Mouse (Mus musculus) myocyte (in vitro differentiated cells): Measurements from ENCODE around the gene Dcp1a.

Experiments
- MYOG ChIP-seq, 3 experiments: IDR thresholded peaks; one replicate each; pipeline ENCODE4 v1.6.1; 2011; ENCODE audit warnings: control low read depth in 2 of 3, low read depth in 2 of 3, mild to moderate bottlenecking in 2 of 3; ENCODE audit not compliant: insufficient read length in 2 of 3, control insufficient read depth in 1 of 3, insufficient read depth in 1 of 3
- POLR2A ChIP-seq: IDR thresholded peaks from one replicate; pipeline ENCODE4 v1.6.1; 2011; ENCODE audit warnings: low read depth, mild to moderate bottlenecking, control low read depth, moderate library complexity; ENCODE audit not compliant: insufficient read length
- POLR2AphosphoS2 ChIP-seq: IDR thresholded peaks from one replicate; pipeline ENCODE4 v1.6.1; 2011; ENCODE audit warnings: low read depth, control low read depth; ENCODE audit not compliant: insufficient read length
- USF1 ChIP-seq: IDR thresholded peaks from one replicate; pipeline ENCODE4 v1.6.1; 2011; ENCODE audit warnings: low read depth, mild to moderate bottlenecking, control low read depth, moderate library complexity

- TF ChIP-seq POLR2AphosphoS2 = no peak
- TF ChIP-seq MYOG (IDR thresholded peaks at IDR 0.05; ENCODE audit: control insufficient read depth in 1 of 3, insufficient read depth in 1 of 3, insufficient read length in 2 of 3, low read depth in 2 of 3) = no peak
- no peak for TF ChIP-seq USF1
- no peak for TF ChIP-seq POLR2A
These were observed 70.4 kb downstream of the Dcp1a start for GRCm38 (mm10) chr14:30549777-30550149.
